Mouse (Mus musculus) mouse trophoblast stem cell (cell line): Measurements from ENCODE around the gene Proz.

Experiments
- in situ Hi-C, 2 experiments: fragments of 300-500 bp; cut with MseI, MboI; formaldehyde crosslinking; loops; 2 replicates in 1 of 2; 3 replicates in 1 of 2; pipeline ENCODE4 v1.15.1; 2025

The Proz gene

GRCm38 (mm10) chr8:13105908-13106551, 45.3 kb downstream of the Proz start:
- in situ Hi-C loops = no loop called here

- in situ Hi-C loops = no loop called here
These were observed 47.4 kb downstream of the Proz start for GRCm38 (mm10) chr8:13107990-13108638.

- in situ Hi-C loops = no loop called here
These were observed 48.3 kb downstream of the Proz start for GRCm38 (mm10) chr8:13108967-13109366.

GRCm38 (mm10) chr8:13109416-13109960, 48.8 kb downstream of the Proz start:
- in situ Hi-C loops = no loop called here

GRCm38 (mm10) chr8:13111917-13112316, 51.2 kb downstream of the Proz start:
- in situ Hi-C loops = no loop called here

- in situ Hi-C loops = no loop called here
These were observed 52.5 kb downstream of the Proz start for GRCm38 (mm10) chr8:13113232-13113631.

GRCm38 (mm10) chr8:13117096-13117495, 56.4 kb downstream of the Proz start:
- in situ Hi-C loops = no loop called here

GRCm38 (mm10) chr8:13118516-13118915, 57.8 kb downstream of the Proz start:
- in situ Hi-C loops = no loop called here

GRCm38 (mm10) chr8:13120882-13121665, 60.4 kb downstream of the Proz start:
- in situ Hi-C loops = no loop called here

- in situ Hi-C loops = no loop called here
These were observed 62.2 kb downstream of the Proz start for GRCm38 (mm10) chr8:13122887-13123421.

GRCm38 (mm10) chr8:13124897-13125296, 64.2 kb downstream of the Proz start:
- in situ Hi-C loops = no loop called here
